Mouse (Mus musculus) CH12.LX (cell line): ENCODE measurements at regions not wholly inside any gene's neighbourhood (a gene's known extent, or its start where the extent isn't known, plus 50 kb on each side); places are given as distances from the start of the nearest gene placed in this dataset.

Experiments used
- DNase-seq: peaks from one replicate; pipeline ENCODE4 v3.0.0-alpha.2; 2013; ENCODE audit errors: extremely low read depth
- H3K27ac ChIP-seq: 2 replicates; pipeline ENCODE4 v1.5.1; 2012; ENCODE audit warnings: low read depth, mild to moderate bottlenecking, control low read depth, moderate library complexity; ENCODE audit not compliant: insufficient read depth
- H3K27me3 ChIP-seq: replicated peaks from 2 replicates; pipeline ENCODE3; 2012; ENCODE audit warnings: inconsistent platforms
- H3K36me3 ChIP-seq, 2 experiments: replicated peaks in 1 of 2; 2 replicates each; pipeline versions ENCODE3 to v1.6.1; 2012; ENCODE audit warnings: inconsistent platforms in 1 of 2, low read length in 1 of 2, mild to moderate bottlenecking in 1 of 2, mixed read lengths in 1 of 2, moderate library complexity in 1 of 2; ENCODE audit not compliant: control insufficient read depth in 1 of 2, insufficient read depth in 1 of 2
- H3K4me1 ChIP-seq, 2 experiments: 2 replicates each; pipeline ENCODE4 v1.6.1; 2012; ENCODE audit warnings: inconsistent platforms in 1 of 2, moderate library complexity in 1 of 2; ENCODE audit not compliant: insufficient read depth in 2 of 2, control insufficient read depth in 1 of 2
- H3K4me2 ChIP-seq: 2 replicates; pipeline ENCODE4 v1.6.1; 2012; ENCODE audit warnings: low read depth, mild to moderate bottlenecking, control low read depth; ENCODE audit not compliant: poor library complexity, insufficient read depth, severe bottlenecking
- H3K4me3 ChIP-seq, 3 experiments: fragments of 150-350 bp in 1 of 3; sonication (generic) in 1 of 3; replicated peaks in 1 of 3; 2 replicates each; pipeline versions ENCODE3 to v1.5.1; 2011 to 2012; ENCODE audit warnings: low read depth in 2 of 3, low read length in 2 of 3, mild to moderate bottlenecking in 2 of 3, moderate library complexity in 2 of 3, control low read depth in 1 of 3, improper control_type of control experiment in 1 of 3, inconsistent platforms in 1 of 3, mixed read lengths in 1 of 3; ENCODE audit not compliant: poor library complexity in 1 of 3
- H3K79me2 ChIP-seq: replicated peaks from 2 replicates; pipeline ENCODE4 v1.6.1; 2012; ENCODE audit warnings: mild to moderate bottlenecking, moderate library complexity; ENCODE audit not compliant: control insufficient read depth, poor library complexity, insufficient read depth, severe bottlenecking; ENCODE audit errors: extremely low read depth
- H3K9ac ChIP-seq: 2 replicates; pipeline ENCODE4 v1.6.1; 2012; ENCODE audit warnings: low read depth, mild to moderate bottlenecking, control low read depth, moderate library complexity; ENCODE audit not compliant: insufficient read depth
- H3K9me3 ChIP-seq: replicated peaks from 2 replicates; pipeline ENCODE3; 2012; ENCODE audit warnings: low read length, inconsistent platforms, mixed read lengths
- CHD2 ChIP-seq: IDR thresholded peaks from 2 replicates; pipeline ENCODE4 v1.6.1; 2011; ENCODE audit warnings: low read length, improper control_type of control experiment
- CTCF ChIP-seq, 2 experiments: IDR thresholded peaks in 1 of 2; conservative IDR thresholded peaks in 1 of 2; 2 replicates each; pipeline ENCODE4 v1.5.1; 2011 to 2012; ENCODE audit warnings: low read depth in 2 of 2, low read length in 2 of 2, improper control_type of control experiment in 1 of 2, inconsistent platforms in 1 of 2, mild to moderate bottlenecking in 1 of 2, moderate library complexity in 1 of 2
- E2F4 ChIP-seq: IDR thresholded peaks from 2 replicates; pipeline ENCODE4 v1.6.1; 2011; ENCODE audit warnings: low read depth, low read length, improper control_type of control experiment; ENCODE audit not compliant: insufficient replicate concordance
- EP300 ChIP-seq: IDR thresholded peaks from 2 replicates; pipeline ENCODE4 v1.6.1; 2011; ENCODE audit warnings: low read length, improper control_type of control experiment
- ETS1 ChIP-seq: conservative IDR thresholded peaks from 2 replicates; pipeline ENCODE4 v1.6.1; 2012; ENCODE audit warnings: low read depth, mild to moderate bottlenecking, inconsistent platforms, low read length, improper control_type of control experiment, moderate library complexity
- GABPA ChIP-seq: IDR thresholded peaks from 2 replicates; pipeline ENCODE4 v1.6.1; 2012; ENCODE audit warnings: low read depth, low read length, improper control_type of control experiment, inconsistent platforms; ENCODE audit not compliant: insufficient replicate concordance
- HCFC1 ChIP-seq: IDR thresholded peaks from 2 replicates; pipeline ENCODE4 v1.6.1; 2012; ENCODE audit warnings: low read depth, mild to moderate bottlenecking, inconsistent platforms, low read length, improper control_type of control experiment
- IRF4 ChIP-seq: IDR thresholded peaks from 2 replicates; pipeline ENCODE4 v1.6.1; 2014; ENCODE audit warnings: low read depth, mild to moderate bottlenecking, inconsistent platforms, low read length, improper control_type of control experiment
- JUN ChIP-seq: IDR thresholded peaks from 2 replicates; pipeline ENCODE4 v1.6.1; 2011; ENCODE audit warnings: low read depth, mild to moderate bottlenecking, low read length, improper control_type of control experiment, moderate library complexity; ENCODE audit not compliant: insufficient read depth
- KAT2A ChIP-seq: IDR thresholded peaks from 2 replicates; pipeline ENCODE4 v1.6.1; 2012; ENCODE audit warnings: low read length, improper control_type of control experiment, inconsistent platforms; ENCODE audit not compliant: insufficient replicate concordance
- MAFK ChIP-seq: IDR thresholded peaks from 2 replicates; pipeline ENCODE4 v1.6.1; 2011; ENCODE audit warnings: low read length, improper control_type of control experiment; ENCODE audit not compliant: insufficient replicate concordance
- MAX ChIP-seq: IDR thresholded peaks from 2 replicates; pipeline ENCODE4 v1.6.1; 2011; ENCODE audit warnings: low read length, improper control_type of control experiment
- MXI1 ChIP-seq: IDR thresholded peaks from 2 replicates; pipeline ENCODE4 v1.6.1; 2011; ENCODE audit warnings: mild to moderate bottlenecking, low read depth, low read length, improper control_type of control experiment
- POLR2A ChIP-seq: IDR thresholded peaks from 2 replicates; pipeline ENCODE4 v1.6.1; 2011; ENCODE audit warnings: low read depth, mild to moderate bottlenecking, improper control_type of control experiment, low read length
- POLR2AphosphoS2 ChIP-seq: IDR thresholded peaks from 2 replicates; pipeline ENCODE4 v1.6.1; 2011; ENCODE audit warnings: low read depth, low read length, improper control_type of control experiment
- RCOR1 ChIP-seq: conservative IDR thresholded peaks from 2 replicates; pipeline ENCODE4 v1.6.1; 2012; ENCODE audit warnings: low read depth, mild to moderate bottlenecking, inconsistent platforms, low read length, improper control_type of control experiment
- SIN3A ChIP-seq: IDR thresholded peaks from 2 replicates; pipeline ENCODE4 v1.6.1; 2012; ENCODE audit warnings: low read length, improper control_type of control experiment, inconsistent platforms
- SMC3 ChIP-seq: IDR thresholded peaks from 2 replicates; pipeline ENCODE4 v1.6.1; 2011; ENCODE audit warnings: low read depth, low read length, improper control_type of control experiment
- UBTF ChIP-seq: IDR thresholded peaks from 2 replicates; pipeline ENCODE4 v1.6.1; 2012; ENCODE audit warnings: low read depth, mild to moderate bottlenecking, inconsistent platforms, low read length, improper control_type of control experiment, moderate library complexity
- ZKSCAN1 ChIP-seq: IDR thresholded peaks from 2 replicates; pipeline ENCODE4 v1.6.1; 2012; ENCODE audit warnings: low read depth, inconsistent platforms, low read length, improper control_type of control experiment, borderline replicate concordance
- ZNF384 ChIP-seq: IDR thresholded peaks from 2 replicates; pipeline ENCODE4 v1.6.1; 2012; ENCODE audit warnings: low read depth, low read length, improper control_type of control experiment, inconsistent platforms
- dilution Hi-C: fragments of 300-500 bp; cut with MboI; formaldehyde crosslinking; loops from 2 replicates; pipeline ENCODE4 v1.14.3; 2020; ENCODE audit warnings: low sequenced_read_pairs; ENCODE audit not compliant: extremely low pct_unique_long_range_greater_than_20kb, extremely low pct_ligation_motif_present
- in situ Hi-C: fragments of 300-500 bp; cut with MboI; formaldehyde crosslinking; loops from 3 replicates; pipeline ENCODE4 v1.14.3; 2019; ENCODE audit warnings: low sequenced_read_pairs, low pct_ligation_motif_present, low pct_unique_long_range_greater_than_20kb, mixed read lengths

- no peaks in the 10 kb centered on the region for H3K79me2 ChIP-seq
- no peaks in the 10 kb centered on the region for H3K4me1 ChIP-seq
- no peak for TF ChIP-seq MXI1
- TF ChIP-seq SIN3A, result no peak
- no peak for TF ChIP-seq UBTF
- no peak for TF ChIP-seq CTCF (conservative IDR thresholded peaks at IDR 0.05 in 1 of 2, IDR thresholded peaks at IDR 0.05 in 1 of 2; ENCODE audit: low read depth in 2 of 2, low read length in 2 of 2)
- no peak for TF ChIP-seq MAX
- no peak for TF ChIP-seq HCFC1
- no peak for TF ChIP-seq IRF4
- TF ChIP-seq RCOR1, result no peak
- no peak for TF ChIP-seq GABPA
- no peak for TF ChIP-seq ETS1
- no peak for TF ChIP-seq ZKSCAN1
- TF ChIP-seq POLR2A, result no peak
- TF ChIP-seq KAT2A, result no peak
- no peak overlapping the region for H3K9ac ChIP-seq
- no peaks in the 10 kb centered on the region for H3K27me3 ChIP-seq
- dilution Hi-C loops (no loop called here), in situ Hi-C loops (loop anchor here (25.0 kb wide), 1 partner anchor 238 kb away; no protein-coding TSS in a partner anchor)
- DNase-seq, result no peak
- no peaks in the 10 kb centered on the region for H3K36me3 ChIP-seq
- H3K9me3 ChIP-seq, result no peaks in the 10 kb centered on the region
- no peak overlapping the region for H3K27ac ChIP-seq
- H3K4me2 ChIP-seq, result no peak overlapping the region
- no peak overlapping the region for H3K4me3 ChIP-seq
Observed at GRCm38 (mm10) chr4:26474913-26475312, 128.2 kb upstream of the Manea start.

DNA sequence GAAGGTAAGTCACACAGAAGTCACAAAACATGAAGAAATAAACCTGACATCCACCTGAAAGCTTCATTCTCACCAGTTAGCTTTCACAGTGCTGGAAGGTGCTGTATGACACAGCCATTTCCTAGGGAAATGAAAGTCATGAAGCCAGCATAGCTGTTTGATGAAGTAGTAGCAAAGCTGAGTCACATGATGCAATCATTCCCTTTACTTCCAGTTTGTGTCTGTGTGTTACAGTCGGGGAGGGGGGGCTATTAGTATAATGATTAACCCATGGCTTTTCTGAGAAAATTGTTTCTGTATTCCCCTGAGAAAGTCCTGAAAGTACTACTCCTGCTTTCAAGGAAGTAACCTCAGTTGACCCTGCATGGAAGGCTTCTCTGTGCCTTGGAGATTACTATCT, 94.8 kb upstream of the Manea start:
- H3K9me3 ChIP-seq, result no peaks in the 10 kb centered on the region
- in situ Hi-C loops (no loop called here), dilution Hi-C loops (no loop called here)
- no peak overlapping the region for H3K4me3 ChIP-seq
- H3K27me3 ChIP-seq, result no peaks in the 10 kb centered on the region
- H3K9ac ChIP-seq, result no peak overlapping the region
- H3K36me3 ChIP-seq, result no peaks in the 10 kb centered on the region
- H3K4me2 ChIP-seq, result no peak overlapping the region
- no peaks in the 10 kb centered on the region for H3K79me2 ChIP-seq
- TF ChIP-seq ETS1, result no peak
- TF ChIP-seq POLR2AphosphoS2, result no peak
- no peak for TF ChIP-seq HCFC1
- no peak for TF ChIP-seq IRF4
- no peak for TF ChIP-seq JUN
- TF ChIP-seq SMC3, result no peak
- TF ChIP-seq E2F4, result no peak
- TF ChIP-seq POLR2A, result no peak
- TF ChIP-seq EP300, result no peak
- no peak for TF ChIP-seq ZNF384
- no peak for TF ChIP-seq MAFK
- TF ChIP-seq MAX, result no peak
- no peak for TF ChIP-seq CHD2
- no peak for TF ChIP-seq SIN3A
- H3K27ac ChIP-seq, result no peak overlapping the region
- peak; percentile 9 for DNase-seq
- peaks cover 0 to 7% of the 10 kb centered on the region in 2 experiments; a peak in 2 of 4 replicates for H3K4me1 ChIP-seq
